ENCODE assay signal across 7 mouse cellular contexts in genomic region chr3:119893165-119893910, GRCm38 (mm10).
DNase-seq lines count a peak whose midpoint lies in the region; ATAC-seq and TF ChIP-seq lines count a peak whose summit lies in the region.

No protein-coding gene starts in this region.

- no peak for TF ChIP-seq CTCF in hindbrain, postnatal 0 days (IDR thresholded peaks at IDR 0.05; ENCODE audit: low read depth)
- TF ChIP-seq CTCF in thymus, adult 2 months (IDR thresholded peaks at IDR 0.05; ENCODE audit: borderline replicate concordance, control insufficient read depth, extremely low read depth, insufficient read depth, low read length, poor library complexity), result no peak

- no peak overlapping the region; the same call in 1 of the 2 replicates for H3K27ac ChIP-seq in embryonic facial prominence, embryonic 14.5 days (replicated peaks; ENCODE audit: low read depth, low read length)
- H3K27ac ChIP-seq in hindbrain, postnatal 0 days, result peak overlapping the region; percentile 51; the same call in 1 of the 2 replicates
- H3K27ac ChIP-seq in midbrain, embryonic 16.5 days (ENCODE audit: low read length), result peak overlapping the region; percentile 70
- no peak overlapping the region for H3K27ac ChIP-seq in thymus, adult 2 months (ENCODE audit: control insufficient read depth, insufficient read depth, low read length)

- H3K36me3 ChIP-seq in embryonic facial prominence, embryonic 14.5 days (ENCODE audit: control insufficient read depth, insufficient read depth, low read length), result no peaks in the 10 kb centered on the region
- no peaks in the 10 kb centered on the region for H3K36me3 ChIP-seq in hindbrain, postnatal 0 days (ENCODE audit: insufficient read depth, low read length)
- no peaks in the 10 kb centered on the region for H3K36me3 ChIP-seq in midbrain, embryonic 16.5 days (ENCODE audit: control insufficient read depth, insufficient read depth, low read length)
- no peaks in the 10 kb centered on the region for H3K36me3 ChIP-seq in thymus, adult 2 months (ENCODE audit: control insufficient read depth, insufficient read depth, low read length)

- ATAC-seq in embryonic facial prominence, embryonic 14.5 days (ENCODE audit: low read depth), result no peak
- no peak for ATAC-seq in hindbrain, postnatal 0 days
- peak; percentile 76 for ATAC-seq in midbrain, embryonic 16.5 days

- 11% methylated on average over 20 of the region's 20 CpGs for WGBS in embryonic facial prominence, embryonic 14.5 days
- 10% methylated on average over 20 of the region's 20 CpGs for WGBS in hindbrain, postnatal 0 days
- WGBS in midbrain, embryonic 16.5 days, result 5% methylated on average over 20 of the region's 20 CpGs
- 54% methylated on average over 20 of the region's 20 CpGs for WGBS in thymus, adult 2 months

- intact Hi-C loops in left cerebral cortex, postnatal 25 days (cut with DNase I), result no loop called here
- intact Hi-C loops in left cerebral cortex, postnatal 36 days (cut with DNase I), result no loop called here

- H3K4me2 ChIP-seq in embryonic facial prominence, embryonic 14.5 days (ENCODE audit: low read depth, low read length), result peak overlapping the region; percentile 64
- H3K4me2 ChIP-seq in hindbrain, postnatal 0 days (ENCODE audit: low read depth, low read length), result peak overlapping the region; percentile 58
- H3K4me2 ChIP-seq in midbrain, embryonic 16.5 days (ENCODE audit: low read length), result peak overlapping the region; percentile 52

- H3K9me3 ChIP-seq in embryonic facial prominence, embryonic 14.5 days (ENCODE audit: control insufficient read depth, low read length), result no peaks in the 10 kb centered on the region
- no peaks in the 10 kb centered on the region for H3K9me3 ChIP-seq in hindbrain, postnatal 0 days (ENCODE audit: low read length)
- H3K9me3 ChIP-seq in midbrain, embryonic 16.5 days (replicated peaks; ENCODE audit: control insufficient read depth, low read length, poor library complexity, severe bottlenecking), result no peaks in the 10 kb centered on the region

- TF ChIP-seq POLR2A in thymus, adult 2 months (IDR thresholded peaks at IDR 0.05; ENCODE audit: control insufficient read depth, extremely low read depth, insufficient read depth, low read length, poor library complexity), result no peak

- H3K4me1 ChIP-seq in embryonic facial prominence, embryonic 14.5 days (ENCODE audit: control insufficient read depth, insufficient read depth, low read length), result 0 out of 2 replicates have a peak, but pooled peaks cover 12% of the 10 kb centered on the region
- no peaks in the 10 kb centered on the region for H3K4me1 ChIP-seq in hindbrain, postnatal 0 days (ENCODE audit: insufficient read depth, low read length)
- H3K4me1 ChIP-seq in midbrain, embryonic 16.5 days (ENCODE audit: control insufficient read depth, insufficient read depth, low read length), result peaks cover 14% of the 10 kb centered on the region
- no peaks in the 10 kb centered on the region for H3K4me1 ChIP-seq in thymus, adult 2 months (replicated peaks; ENCODE audit: control insufficient read depth, insufficient read depth, low read length)

- DNase-seq in left cerebral cortex, postnatal 25 days (ENCODE audit: low spot score in 2 of 2), result peak; percentile 4 to 19
- no peak for DNase-seq in left cerebral cortex, postnatal 36 days (ENCODE audit: low spot score in 2 of 2)
- DNase-seq in embryonic facial prominence, embryonic 14.5 days (ENCODE audit: low spot score), result peak; percentile 26
- DNase-seq in hindbrain, postnatal 0 days (ENCODE audit: low spot score), result peak; percentile 42
- no peak for DNase-seq in spleen, postnatal 10 days (ENCODE audit: low spot score in 2 of 2)
- no peak for DNase-seq in thymus, adult 2 months

- peak overlapping the region; percentile 58 for H3K9ac ChIP-seq in embryonic facial prominence, embryonic 14.5 days (ENCODE audit: low read depth, low read length)
- peak overlapping the region; percentile 41 for H3K9ac ChIP-seq in hindbrain, postnatal 0 days (replicated peaks; ENCODE audit: low read length)
- H3K9ac ChIP-seq in midbrain, embryonic 16.5 days (ENCODE audit: low read depth, low read length), result peak overlapping the region; percentile 39

- H3K4me3 ChIP-seq in embryonic facial prominence, embryonic 14.5 days (ENCODE audit: low read depth, low read length), result peak overlapping the region; percentile 27
- peak overlapping the region; percentile 23 for H3K4me3 ChIP-seq in hindbrain, postnatal 0 days (ENCODE audit: low read length)
- H3K4me3 ChIP-seq in midbrain, embryonic 16.5 days (ENCODE audit: low read depth, low read length), result peak overlapping the region; percentile 18
- H3K4me3 ChIP-seq in thymus, adult 2 months (ENCODE audit: control insufficient read depth, insufficient read depth, low read length), result no peak overlapping the region

- no peaks in the 10 kb centered on the region for H3K27me3 ChIP-seq in embryonic facial prominence, embryonic 14.5 days (replicated peaks; ENCODE audit: control insufficient read depth, insufficient read depth, low read length)
- H3K27me3 ChIP-seq in hindbrain, postnatal 0 days (ENCODE audit: insufficient read depth, low read length), result no peaks in the 10 kb centered on the region
- no peaks in the 10 kb centered on the region for H3K27me3 ChIP-seq in midbrain, embryonic 16.5 days (ENCODE audit: control insufficient read depth, insufficient read depth, low read depth, low read length)
- H3K27me3 ChIP-seq in thymus, adult 2 months (ENCODE audit: control insufficient read depth, insufficient read depth, low read length), result no peaks in the 10 kb centered on the region

Comparison
In these comparisons a context has a peak if more than half of its experiments do, and no peak if none do; other contexts are left out.
1. DNase-seq: peak in left cerebral cortex, postnatal 25 days (2 of 2), embryonic facial prominence, embryonic 14.5 days (single experiment) and hindbrain, postnatal 0 days (single experiment); none in left cerebral cortex, postnatal 36 days (0 of 2), spleen, postnatal 10 days (0 of 2) and thymus, adult 2 months (single experiment).
2. H3K27ac ChIP-seq: peak in hindbrain, postnatal 0 days (single experiment) and midbrain, embryonic 16.5 days (single experiment); none in embryonic facial prominence, embryonic 14.5 days (single experiment) and thymus, adult 2 months (single experiment).
3. Peak in every context shown above with its lines, with median percentiles within 50 percentile points of each other: H3K4me2 ChIP-seq and H3K9ac ChIP-seq.